Mouse (Mus musculus) left cerebral cortex, postnatal 10 days (tissue): Measurements from ENCODE around the gene Acvr1. TPM values are rescaled to one million over a fixed set of nuclear protein-coding genes. Genes with fewer than 3 reads are reported as not detected.

Experiments used
- DNase-seq, 2 experiments: peaks; one replicate each; pipeline ENCODE4 v3.0.0; 2021 to 2022; ENCODE audit warnings: low spot score in 2 of 2, mixed read lengths in 1 of 2; ENCODE audit errors: extremely low spot score in 1 of 2
- intact Hi-C: fragments of 180-260 bp; cut with DNase I; formaldehyde crosslinking; loops from one replicate; pipeline ENCODE4 v1.15.1; 2025
- total RNA-seq, 2 experiments: library from RNA; stranded (reverse); gene quantifications; 2 replicates each; pipeline ENCODE4 v1.2.3; 2021

The Acvr1 gene
- total RNA-seq, 2 experiments from 2014 or later: 34.1 to 38.5 TPM

GRCm38 (mm10) chr2:58566049-58566409 is 928 bp downstream of the Acvr1 start:
- intact Hi-C loops: loop anchor here (5.0 to 10.0 kb wide), 4 partner anchors 44 to 541 kb away; no protein-coding TSS in a partner anchor
- no peak for DNase-seq

- DNase-seq: peak in 1 of 2 experiments; percentile 52
- intact Hi-C loops: loop anchor here (5.0 to 10.0 kb wide), 4 partner anchors 43 to 540 kb away; no protein-coding TSS in a partner anchor
Observed at GRCm38 (mm10) chr2:58565267-58565666, 1.7 kb downstream of the Acvr1 start.

- DNase-seq: no peak
- intact Hi-C loops: loop anchor here (10.0 kb wide), 1 partner anchor 537 kb away; no protein-coding TSS in a partner anchor
Observed at GRCm38 (mm10) chr2:58562137-58562536, 4.8 kb downstream of the Acvr1 start.

- intact Hi-C loops: no loop called here
- no peak for DNase-seq
Observed at GRCm38 (mm10) chr2:58557045-58557845, 9.7 kb downstream of the Acvr1 start.

GRCm38 (mm10) chr2:58552296-58552695 is 14.7 kb downstream of the Acvr1 start:
- intact Hi-C loops: no loop called here
- no peak for DNase-seq

GRCm38 (mm10) chr2:58551866-58552265 is 15.1 kb downstream of the Acvr1 start:
- intact Hi-C loops: no loop called here
- no peak for DNase-seq

- intact Hi-C loops: no loop called here
Observed at GRCm38 (mm10) chr2:58550488-58550887, 16.5 kb downstream of the Acvr1 start.

GRCm38 (mm10) chr2:58549960-58550359 is 17.0 kb downstream of the Acvr1 start:
- intact Hi-C loops: no loop called here
- no peak for DNase-seq

More at GRCm38 (mm10) chr2:58550488-58550887, 16.5 kb downstream of the Acvr1 start:
- no peak for DNase-seq

- DNase-seq: no peak
- intact Hi-C loops: no loop called here
Observed at GRCm38 (mm10) chr2:58548943-58549342, 18.0 kb downstream of the Acvr1 start.

GRCm38 (mm10) chr2:58546264-58546663 is 20.7 kb downstream of the Acvr1 start:
- intact Hi-C loops: no loop called here
- no peak for DNase-seq

GRCm38 (mm10) chr2:58544368-58544767 is 22.6 kb downstream of the Acvr1 start:
- DNase-seq: no peak

GRCm38 (mm10) chr2:58543252-58543651 is 23.7 kb downstream of the Acvr1 start:
- DNase-seq: no peak
- intact Hi-C loops: no loop called here

More at GRCm38 (mm10) chr2:58544368-58544767, 22.6 kb downstream of the Acvr1 start:
- intact Hi-C loops: no loop called here

GRCm38 (mm10) chr2:58538196-58538595 is 28.8 kb downstream of the Acvr1 start:
- intact Hi-C loops: no loop called here
- DNase-seq: no peak

GRCm38 (mm10) chr2:58536796-58537195 is 30.2 kb downstream of the Acvr1 start:
- no peak for DNase-seq
- intact Hi-C loops: no loop called here

- intact Hi-C loops: no loop called here
- no peak for DNase-seq
Observed at GRCm38 (mm10) chr2:58535233-58535632, 31.7 kb downstream of the Acvr1 start.

GRCm38 (mm10) chr2:58534379-58534778 is 32.6 kb downstream of the Acvr1 start:
- intact Hi-C loops: no loop called here
- DNase-seq: no peak

- DNase-seq: no peak
- intact Hi-C loops: no loop called here
Observed at GRCm38 (mm10) chr2:58533521-58534001, 33.4 kb downstream of the Acvr1 start.

- peak; percentile 63 to 88 for DNase-seq
- intact Hi-C loops: no loop called here
Observed at GRCm38 (mm10) chr2:58532260-58532850, 34.6 kb downstream of the Acvr1 start.

GRCm38 (mm10) chr2:58530521-58530920 is 36.4 kb downstream of the Acvr1 start:
- no peak for DNase-seq
- intact Hi-C loops: no loop called here

GRCm38 (mm10) chr2:58529860-58530440 is 37.0 kb downstream of the Acvr1 start:
- DNase-seq: no peak
- intact Hi-C loops: no loop called here
